Mouse (Mus musculus) testis, adult 2 months (tissue): ENCODE measurements around the gene Myo1c. TPM values are rescaled to one million over a fixed set of nuclear protein-coding genes. Genes with fewer than 3 reads are reported as not detected.

Experiments
- H3K27ac ChIP-seq: fragments of 200-500 bp; 2 replicates; pipeline ENCODE4 v1.5.1; 2012; ENCODE audit warnings: low read depth, low read length; ENCODE audit not compliant: control insufficient read depth, insufficient read depth
- H3K27me3 ChIP-seq: fragments of 200-500 bp; 2 replicates; pipeline ENCODE4 v1.6.1; 2012; ENCODE audit warnings: mild to moderate bottlenecking, low read length, moderate library complexity; ENCODE audit not compliant: control insufficient read depth, insufficient read depth
- H3K36me3 ChIP-seq: fragments of 200-500 bp; 2 replicates; pipeline ENCODE4 v1.6.1; 2012; ENCODE audit warnings: mild to moderate bottlenecking, low read length; ENCODE audit not compliant: control insufficient read depth, insufficient read depth
- H3K4me1 ChIP-seq: fragments of 200-500 bp; 2 replicates; pipeline ENCODE4 v1.6.1; 2012; ENCODE audit warnings: low read length; ENCODE audit not compliant: control insufficient read depth, insufficient read depth
- H3K4me3 ChIP-seq: fragments of 200-500 bp; 2 replicates; pipeline ENCODE4 v1.5.1; 2012; ENCODE audit warnings: low read depth, mild to moderate bottlenecking, low read length, moderate library complexity, mixed read lengths; ENCODE audit not compliant: control insufficient read depth
- CTCF ChIP-seq: fragments of 200-500 bp; IDR thresholded peaks from 2 replicates; pipeline ENCODE4 v1.5.1; 2012; ENCODE audit warnings: low read depth, mild to moderate bottlenecking, inconsistent platforms, low read length, moderate library complexity; ENCODE audit not compliant: control insufficient read depth, insufficient read depth, insufficient replicate concordance
- POLR2A ChIP-seq: fragments of 200-500 bp; IDR thresholded peaks from 2 replicates; pipeline ENCODE4 v1.6.1; 2012; ENCODE audit warnings: low read depth, mild to moderate bottlenecking, inconsistent platforms, low read length, moderate library complexity; ENCODE audit not compliant: control insufficient read depth
- polyA plus RNA-seq: library from polyadenylated mRNA; depleted of rRNA; stranded (reverse); fragments of >200 nt; gene quantifications from 2 replicates; pipeline ENCODE4 v1.2.3, GENCODE M21; 2012

Myo1c gene
- polyA plus RNA-seq, 1 experiment, result 41.3 TPM

DNA sequence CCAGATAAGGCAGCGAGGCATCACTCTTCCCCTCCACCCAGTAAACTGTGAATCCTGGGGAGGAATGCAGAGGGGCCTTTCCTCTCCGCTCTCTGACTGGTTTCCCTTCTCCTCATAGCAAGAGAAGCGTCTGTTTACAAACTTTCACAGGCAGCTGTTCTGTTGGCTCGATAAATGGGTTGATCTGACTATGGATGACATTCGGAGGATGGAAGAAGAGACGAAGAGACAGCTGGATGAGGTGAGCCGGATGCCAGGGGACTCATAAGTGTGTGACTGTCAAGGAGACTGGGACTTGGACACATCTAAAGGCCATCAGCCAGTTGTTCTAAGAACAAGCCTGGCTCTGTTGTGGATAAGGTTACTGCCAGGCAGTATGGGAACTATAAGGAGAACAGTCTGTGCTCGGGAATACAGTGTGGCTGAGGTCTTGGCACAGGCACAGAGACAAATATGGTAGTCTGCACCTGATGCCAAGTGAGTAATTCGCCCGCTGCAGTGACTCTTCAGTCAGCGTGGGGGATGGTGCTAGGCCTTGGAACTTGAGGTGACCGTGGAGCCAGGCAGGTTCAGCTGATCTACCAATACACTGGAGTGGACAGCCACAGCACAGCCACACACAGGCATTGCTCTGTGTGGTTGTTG lies 30.0 kb upstream of the Myo1c start:
- Histone ChIP-seq H3K27me3 (no peaks in the 10 kb centered on the region), H3K27ac (no peak overlapping the region), H3K4me1 (no peaks in the 10 kb centered on the region), H3K4me3 (no peak overlapping the region), H3K36me3 (no peaks in the 10 kb centered on the region; the same call in 1 of the 2 replicates)
- TF ChIP-seq POLR2A (no peak), CTCF (no peak)

GRCm38 (mm10) chr11:75621426-75621825 lies 28.9 kb upstream of the Myo1c start:
- Histone ChIP-seq H3K27ac (no peak overlapping the region), H3K36me3 (peaks cover 2% of the 10 kb centered on the region; the same call in 1 of the 2 replicates)
- TF ChIP-seq CTCF, result no peak
- no peak for TF ChIP-seq POLR2A

GRCm38 (mm10) chr11:75622588-75623329 lies 27.5 kb upstream of the Myo1c start:
- TF ChIP-seq POLR2A (no peak), CTCF (no peak)
- H3K36me3 ChIP-seq, result peaks cover 4% of the 10 kb centered on the region
- H3K27ac ChIP-seq, result no peak overlapping the region
- H3K4me1 ChIP-seq, result no peaks in the 10 kb centered on the region
- H3K27me3 ChIP-seq, result no peaks in the 10 kb centered on the region
- no peak overlapping the region for H3K4me3 ChIP-seq

More at GRCm38 (mm10) chr11:75621426-75621825, 28.9 kb upstream of the Myo1c start:
- no peak overlapping the region for H3K4me3 ChIP-seq
- no peaks in the 10 kb centered on the region for H3K4me1 ChIP-seq
- no peaks in the 10 kb centered on the region for H3K27me3 ChIP-seq

DNA sequence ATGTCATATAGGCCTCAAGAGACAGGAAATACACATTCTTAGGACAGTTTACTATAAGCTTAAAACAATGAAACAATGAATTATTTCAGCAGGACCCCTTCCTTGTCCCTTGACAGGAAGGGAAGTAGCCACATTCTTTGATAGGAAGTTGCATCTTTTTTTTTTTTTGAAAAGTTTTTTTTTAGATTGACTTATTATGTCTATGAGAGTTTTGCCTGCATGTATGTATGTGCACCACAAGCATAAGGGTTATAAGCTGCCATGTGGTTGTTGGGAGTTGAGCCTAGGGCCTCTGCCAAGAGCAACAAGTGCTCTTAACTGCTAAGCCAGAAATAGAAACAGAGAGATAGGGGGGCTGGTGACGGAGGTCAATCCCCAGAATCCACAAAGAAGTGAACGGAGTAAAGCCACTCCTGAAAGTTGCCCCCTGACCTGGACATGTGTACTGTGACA lies 26.2 kb upstream of the Myo1c start:
- Histone ChIP-seq H3K36me3 (peaks cover 4% of the 10 kb centered on the region), H3K4me1 (no peaks in the 10 kb centered on the region), H3K27ac (no peak overlapping the region), H3K27me3 (no peaks in the 10 kb centered on the region), H3K4me3 (no peak overlapping the region)
- TF ChIP-seq CTCF, result no peak
- TF ChIP-seq POLR2A, result no peak

DNA sequence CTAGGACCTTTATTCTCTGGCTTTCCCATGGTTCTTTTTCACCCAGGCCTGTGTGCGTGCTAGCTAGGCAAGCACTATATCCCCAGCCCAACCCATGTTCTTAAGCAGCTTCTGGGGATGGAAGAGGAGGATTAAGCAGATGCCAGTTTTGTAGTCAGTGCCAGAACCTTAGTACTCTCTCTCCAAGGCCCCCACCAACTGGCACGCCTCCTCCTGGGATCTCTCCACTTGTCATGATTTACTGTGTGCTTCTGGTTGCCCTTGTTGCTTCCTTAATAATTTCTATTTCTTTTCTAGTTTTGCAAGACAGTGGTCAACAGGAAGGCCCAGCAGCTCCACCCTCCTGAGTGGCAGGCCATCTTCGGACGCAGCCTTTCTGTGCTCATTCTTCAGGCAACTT lies 24.5 kb upstream of the Myo1c start:
- peaks cover 3% of the 10 kb centered on the region for H3K4me1 ChIP-seq
- H3K27ac ChIP-seq, result no peak overlapping the region
- TF ChIP-seq CTCF, result no peak
- no peak for TF ChIP-seq POLR2A
- no peaks in the 10 kb centered on the region for H3K27me3 ChIP-seq
- no peak overlapping the region for H3K4me3 ChIP-seq
- peaks cover 4% of the 10 kb centered on the region for H3K36me3 ChIP-seq

GRCm38 (mm10) chr11:75630098-75630497 lies 20.2 kb upstream of the Myo1c start:
- peaks cover 4% of the 10 kb centered on the region for H3K36me3 ChIP-seq
- peak overlapping the region; percentile 98 for H3K27ac ChIP-seq
- H3K4me3 ChIP-seq, result peak overlapping the region; percentile 92; the same call in 1 of the 2 replicates
- H3K4me1 ChIP-seq, result peaks cover 3% of the 10 kb centered on the region
- no peak for TF ChIP-seq POLR2A
- no peak for TF ChIP-seq CTCF
- H3K27me3 ChIP-seq, result no peaks in the 10 kb centered on the region

- H3K4me3 ChIP-seq, result peak within 1 kb of the TSS; percentile 92
- H3K36me3 ChIP-seq, result peaks cover 2% of the 10 kb centered on the region
- peaks cover 3% of the 10 kb centered on the region for H3K4me1 ChIP-seq
- peak within 1 kb of the TSS; percentile 98 for H3K27ac ChIP-seq
- H3K27me3 ChIP-seq, result no peaks in the 10 kb centered on the region
- peak; percentile 96 for TF ChIP-seq POLR2A
- no peak for TF ChIP-seq CTCF
Observed at GRCm38 (mm10) chr11:75630645-75631229, 19.6 kb upstream of the Myo1c start, which contains the start of gene Inpp5k. Gene Inpp5k (plus strand): TSS chr11:75630988.
